Mouse (Mus musculus): ENCODE measurements at regions not wholly inside any gene's neighbourhood (a gene's known extent, or its start where the extent isn't known, plus 50 kb on each side); places are given as distances from the start of the nearest gene placed in this dataset.

DNA sequence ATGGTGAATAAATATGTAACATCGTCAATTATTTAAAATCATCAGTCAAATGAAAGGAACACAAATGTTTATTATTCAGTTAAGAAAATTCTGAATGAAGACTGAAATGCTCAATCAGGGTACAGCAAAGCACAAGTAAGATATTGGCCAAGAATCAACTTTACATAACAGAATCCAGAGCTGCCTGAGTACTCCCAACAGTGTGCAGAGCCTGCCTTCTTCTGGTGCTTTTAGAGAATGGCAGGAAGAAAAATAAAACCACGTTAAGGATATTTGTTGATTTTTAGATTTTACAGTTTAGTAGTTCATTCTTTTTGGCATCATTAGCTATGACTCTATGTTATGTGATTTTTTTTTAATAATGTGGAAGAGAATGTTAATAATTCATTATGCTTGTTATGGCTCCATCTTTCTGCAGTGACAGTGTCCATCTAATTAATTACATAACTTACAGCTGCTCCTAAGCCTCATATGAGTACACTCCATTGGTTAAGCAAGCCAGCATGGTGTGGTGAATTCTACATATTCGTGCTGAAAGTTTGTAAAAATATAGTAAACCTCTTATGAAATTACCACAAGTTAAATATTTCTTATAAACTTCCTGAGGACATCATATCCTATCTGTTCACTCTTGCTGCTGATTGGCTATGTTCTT lies 579.0 kb downstream of the Kcna4 start:
- H3K9ac ChIP-seq (ENCODE audit: low read length): no peak overlapping the region
- H3K36me3 ChIP-seq (ENCODE audit: control insufficient read depth, insufficient read depth, low read length): no peaks in the 10 kb centered on the region
- DNase-seq (ENCODE audit: low spot score): peak; percentile 83
- ATAC-seq: peak; percentile 91; the same call in 1 of the 2 replicates
- no peak overlapping the region for H3K4me3 ChIP-seq (ENCODE audit: low read depth, low read length)
- H3K27ac ChIP-seq (ENCODE audit: low read depth, low read length): no peak overlapping the region
- H3K4me1 ChIP-seq (ENCODE audit: control insufficient read depth, insufficient read depth, low read length): no peaks in the 10 kb centered on the region
- no peaks in the 10 kb centered on the region for H3K9me3 ChIP-seq (replicated peaks; ENCODE audit: control insufficient read depth, low read length)
- no peaks in the 10 kb centered on the region for H3K27me3 ChIP-seq (replicated peaks; ENCODE audit: control insufficient read depth, insufficient read depth, low read length)
- WGBS: 53% methylated on average over 3 of the region's 3 CpGs
- no peak overlapping the region for H3K4me2 ChIP-seq (ENCODE audit: low read length)

DNA sequence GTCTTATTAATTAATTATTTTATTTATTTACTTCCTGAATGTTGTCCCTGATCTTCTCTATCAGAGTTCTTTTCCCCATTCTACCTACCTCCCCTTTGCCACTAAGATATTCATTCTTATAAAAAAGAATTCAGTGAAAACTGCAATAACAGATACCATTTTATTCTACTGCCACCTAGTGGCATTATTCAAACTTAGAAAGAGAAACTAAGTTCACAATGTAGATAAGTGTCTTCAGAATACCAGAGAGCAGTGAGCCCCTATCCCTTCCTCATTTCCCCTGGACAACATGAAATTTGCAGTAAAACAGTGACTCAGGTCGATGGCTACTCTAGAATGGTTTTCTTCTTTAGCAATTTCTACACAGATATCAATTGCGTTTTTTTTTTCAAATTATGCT lies 589.2 kb downstream of the Kcna4 start:
- no peak overlapping the region for H3K4me2 ChIP-seq (ENCODE audit: low read length)
- H3K27ac ChIP-seq (ENCODE audit: low read depth, low read length): no peak overlapping the region
- no peaks in the 10 kb centered on the region for H3K4me1 ChIP-seq (ENCODE audit: control insufficient read depth, insufficient read depth, low read length)
- ATAC-seq (0 out of 2 replicates have a peak, but pooled peaks have one; percentile 37), DNase-seq (ENCODE audit: low spot score) (peak; percentile 80)
- no peaks in the 10 kb centered on the region for H3K36me3 ChIP-seq (ENCODE audit: control insufficient read depth, insufficient read depth, low read length)
- 31% methylated on average over 2 of the region's 2 CpGs for WGBS
- H3K9ac ChIP-seq (ENCODE audit: low read length): no peak overlapping the region
- no peaks in the 10 kb centered on the region for H3K9me3 ChIP-seq (replicated peaks; ENCODE audit: control insufficient read depth, low read length)
- H3K27me3 ChIP-seq (replicated peaks; ENCODE audit: control insufficient read depth, insufficient read depth, low read length): no peaks in the 10 kb centered on the region
- no peak overlapping the region for H3K4me3 ChIP-seq (ENCODE audit: low read depth, low read length)

DNA sequence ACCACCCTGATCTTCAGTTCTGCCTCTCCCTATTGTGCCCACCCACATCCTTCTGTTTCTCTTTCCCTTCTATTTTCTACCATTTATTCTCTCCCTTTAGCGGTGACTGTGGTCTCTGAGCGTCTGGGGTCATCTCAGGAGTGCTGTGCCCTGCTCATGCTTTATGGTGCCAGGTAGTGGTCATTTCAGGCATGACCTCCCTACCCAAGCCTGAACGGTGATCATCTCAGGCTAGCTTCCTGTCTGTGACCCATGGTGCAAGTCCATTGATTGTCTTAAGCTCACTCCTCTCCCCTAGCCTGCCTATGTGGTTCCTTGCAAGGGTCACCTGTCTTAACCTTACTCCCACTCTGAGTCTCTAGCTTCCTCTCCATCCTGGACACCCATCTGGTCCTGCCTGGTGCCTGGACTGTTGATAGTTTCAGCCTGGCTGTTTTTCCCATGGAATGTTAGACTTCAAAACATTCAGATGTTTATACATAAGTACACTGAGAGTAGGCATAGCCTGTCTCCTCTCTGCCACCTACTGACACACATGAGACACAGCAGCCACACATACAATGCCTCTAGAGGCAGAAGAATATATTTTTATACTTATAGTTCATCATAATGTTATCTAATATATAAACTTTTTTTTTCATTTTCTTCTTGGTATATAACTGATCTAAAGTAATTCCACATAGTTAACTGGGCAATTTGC lies 595.8 kb downstream of the Kcna4 start:
- H3K4me2 ChIP-seq (ENCODE audit: low read length): no peak overlapping the region
- H3K4me3 ChIP-seq (ENCODE audit: low read depth, low read length): no peak overlapping the region
- H3K4me1 ChIP-seq (ENCODE audit: control insufficient read depth, insufficient read depth, low read length): no peaks in the 10 kb centered on the region
- 90% methylated on average over 3 of the region's 3 CpGs for WGBS
- no peak overlapping the region for H3K27ac ChIP-seq (ENCODE audit: low read depth, low read length)
- no peaks in the 10 kb centered on the region for H3K27me3 ChIP-seq (replicated peaks; ENCODE audit: control insufficient read depth, insufficient read depth, low read length)
- ATAC-seq: peak; percentile 50; the same call in 1 of the 2 replicates
- H3K36me3 ChIP-seq (ENCODE audit: control insufficient read depth, insufficient read depth, low read length): no peaks in the 10 kb centered on the region
- H3K9me3 ChIP-seq (replicated peaks; ENCODE audit: control insufficient read depth, low read length): no peaks in the 10 kb centered on the region
- no peak overlapping the region for H3K9ac ChIP-seq (ENCODE audit: low read length)
- DNase-seq (ENCODE audit: low spot score): peak; percentile 40

DNA sequence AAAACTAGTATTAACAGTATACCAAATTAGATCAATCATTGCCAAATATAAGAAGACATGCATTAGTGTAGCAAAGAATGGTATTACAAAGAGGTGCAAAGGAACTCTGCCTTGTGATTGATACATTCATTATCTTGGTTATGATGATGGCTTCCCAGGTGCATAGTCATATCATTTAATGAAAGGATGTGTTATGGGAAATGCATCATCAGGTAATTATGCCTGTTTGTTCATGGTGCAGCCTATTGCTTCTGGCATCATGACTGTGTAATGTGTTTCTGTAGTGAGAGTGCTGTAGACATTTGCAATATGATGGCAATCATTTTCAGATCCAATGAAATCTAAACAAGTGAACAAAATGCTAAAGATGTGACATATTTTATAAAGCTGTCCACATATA lies 597.8 kb downstream of the Kcna4 start:
- Histone ChIP-seq H3K9me3 (replicated peaks; ENCODE audit: control insufficient read depth, low read length) (no peaks in the 10 kb centered on the region), H3K27ac (ENCODE audit: low read depth, low read length) (no peak overlapping the region), H3K4me1 (ENCODE audit: control insufficient read depth, insufficient read depth, low read length) (no peaks in the 10 kb centered on the region), H3K4me2 (ENCODE audit: low read length) (no peak overlapping the region), H3K4me3 (ENCODE audit: low read depth, low read length) (no peak overlapping the region), H3K36me3 (ENCODE audit: control insufficient read depth, insufficient read depth, low read length) (no peaks in the 10 kb centered on the region), H3K27me3 (replicated peaks; ENCODE audit: control insufficient read depth, insufficient read depth, low read length) (no peaks in the 10 kb centered on the region), H3K9ac (ENCODE audit: low read length) (no peak overlapping the region)
- ATAC-seq (no peak), DNase-seq (ENCODE audit: low spot score) (no peak)

DNA sequence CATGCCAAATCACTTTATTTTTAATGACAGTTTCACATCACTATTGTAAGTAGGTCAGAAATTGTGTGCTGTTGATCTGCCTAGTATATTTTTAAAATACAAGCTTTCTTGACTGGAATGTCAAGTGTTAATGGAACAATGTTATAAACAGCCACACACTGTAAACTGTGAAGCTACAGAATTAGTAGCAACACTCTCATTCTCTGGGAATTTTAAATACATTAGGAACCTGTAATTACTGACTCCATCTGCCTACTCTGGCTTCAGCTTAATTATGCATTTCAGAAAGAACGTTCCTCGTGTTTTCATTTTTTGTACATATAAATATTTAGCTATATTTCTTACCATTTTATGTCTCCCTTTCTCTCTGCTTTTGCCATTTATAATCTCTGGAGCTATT lies 634.7 kb downstream of the Kcna4 start:
- DNase-seq (ENCODE audit: low spot score): peak; percentile 62
- WGBS: 61% methylated on average over 2 of the region's 2 CpGs
- no peaks in the 10 kb centered on the region for H3K27me3 ChIP-seq (replicated peaks; ENCODE audit: control insufficient read depth, insufficient read depth, low read length)
- ATAC-seq: peak; percentile 71
- no peak overlapping the region for H3K9ac ChIP-seq (ENCODE audit: low read length)
- H3K27ac ChIP-seq (ENCODE audit: low read depth, low read length): no peak overlapping the region
- H3K9me3 ChIP-seq (replicated peaks; ENCODE audit: control insufficient read depth, low read length): no peaks in the 10 kb centered on the region
- H3K4me2 ChIP-seq (ENCODE audit: low read length): no peak overlapping the region
- H3K4me1 ChIP-seq (ENCODE audit: control insufficient read depth, insufficient read depth, low read length): no peaks in the 10 kb centered on the region; the same call in 1 of the 2 replicates
- H3K36me3 ChIP-seq (ENCODE audit: control insufficient read depth, insufficient read depth, low read length): no peaks in the 10 kb centered on the region
- H3K4me3 ChIP-seq (ENCODE audit: low read depth, low read length): no peak overlapping the region

DNA sequence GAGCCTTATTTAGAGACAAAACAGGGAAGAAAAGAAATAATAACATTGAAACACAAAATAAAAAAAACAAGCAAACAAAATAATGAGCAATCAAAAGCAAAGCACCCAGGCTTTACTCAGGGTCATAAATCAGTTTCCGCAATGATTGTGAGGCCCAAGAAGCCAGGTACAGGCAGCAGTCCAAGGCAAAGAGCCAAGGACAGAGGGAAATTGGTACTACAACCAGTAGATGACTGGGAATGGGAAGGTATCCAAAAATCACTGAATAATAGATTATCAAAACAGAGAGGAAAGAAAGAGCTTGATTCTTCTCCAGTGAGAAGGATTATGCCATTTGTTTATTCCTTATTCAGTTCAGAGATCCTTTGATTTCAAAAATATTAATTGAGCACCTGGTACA lies 636.2 kb downstream of the Kcna4 start:
- peak; percentile 42 for DNase-seq (ENCODE audit: low spot score)
- Histone ChIP-seq H3K4me2 (ENCODE audit: low read length) (no peak overlapping the region), H3K36me3 (ENCODE audit: control insufficient read depth, insufficient read depth, low read length) (no peaks in the 10 kb centered on the region), H3K9me3 (replicated peaks; ENCODE audit: control insufficient read depth, low read length) (no peaks in the 10 kb centered on the region), H3K4me1 (ENCODE audit: control insufficient read depth, insufficient read depth, low read length) (no peaks in the 10 kb centered on the region; the same call in 1 of the 2 replicates), H3K27ac (ENCODE audit: low read depth, low read length) (no peak overlapping the region), H3K27me3 (replicated peaks; ENCODE audit: control insufficient read depth, insufficient read depth, low read length) (no peaks in the 10 kb centered on the region), H3K4me3 (ENCODE audit: low read depth, low read length) (no peak overlapping the region), H3K9ac (ENCODE audit: low read length) (no peak overlapping the region)
- no peak for ATAC-seq
- 67% methylated on average over 1 of the region's 1 CpGs for WGBS

DNA sequence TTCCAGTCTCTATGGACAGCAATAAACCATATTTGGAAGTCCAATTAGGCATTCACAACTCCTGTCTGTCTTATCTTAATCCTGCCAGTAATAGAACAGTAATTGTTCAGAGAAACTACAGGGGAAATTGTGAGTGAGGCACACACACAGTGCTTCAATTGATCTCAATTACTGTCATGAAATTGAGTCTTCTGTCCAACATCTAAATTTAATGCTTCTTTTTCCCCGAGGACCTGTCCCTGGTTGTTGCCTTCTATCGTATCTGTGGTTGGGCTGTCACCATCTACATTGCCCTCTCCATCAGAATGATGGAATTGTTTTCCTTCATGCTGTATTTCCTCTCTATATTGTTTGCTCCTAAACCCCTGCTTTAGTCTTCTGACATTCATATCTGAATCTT lies 644.9 kb downstream of the Kcna4 start:
- H3K4me1 ChIP-seq (ENCODE audit: control insufficient read depth, insufficient read depth, low read length): peaks cover 6% of the 10 kb centered on the region; the same call in 1 of the 2 replicates

DNA sequence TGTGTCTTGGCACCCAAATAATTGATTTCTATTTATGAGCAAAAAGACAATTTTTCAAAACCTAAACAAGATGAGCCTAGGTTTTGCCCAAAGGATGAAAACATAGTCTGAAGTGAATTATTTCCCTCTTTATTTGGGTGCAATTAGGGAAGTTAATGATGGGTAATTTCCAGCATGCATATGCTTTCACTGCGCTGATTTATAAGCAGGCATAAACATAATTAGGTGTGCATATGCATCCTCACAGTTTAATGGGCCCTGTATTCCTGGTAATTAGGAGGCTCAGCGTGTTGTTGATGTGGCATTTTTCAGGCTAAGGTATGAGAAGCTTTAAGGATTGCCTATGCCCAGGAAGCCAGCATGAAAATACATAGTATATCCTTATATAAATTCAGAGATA lies 645.3 kb downstream of the Kcna4 start:
- H3K27ac ChIP-seq (ENCODE audit: low read depth, low read length): no peak overlapping the region
- ATAC-seq (peak; percentile 60; the same call in 1 of the 2 replicates), DNase-seq (ENCODE audit: low spot score) (peak; percentile 59)
- no peaks in the 10 kb centered on the region for H3K9me3 ChIP-seq (replicated peaks; ENCODE audit: control insufficient read depth, low read length)
- no peak overlapping the region for H3K4me2 ChIP-seq (ENCODE audit: low read length)
- no peaks in the 10 kb centered on the region for H3K36me3 ChIP-seq (ENCODE audit: control insufficient read depth, insufficient read depth, low read length)
- no peak overlapping the region for H3K4me3 ChIP-seq (ENCODE audit: low read depth, low read length)
- H3K4me1 ChIP-seq (ENCODE audit: control insufficient read depth, insufficient read depth, low read length): peaks cover 6% of the 10 kb centered on the region; the same call in 1 of the 2 replicates
- WGBS: 15% methylated on average over 2 of the region's 2 CpGs
- no peaks in the 10 kb centered on the region for H3K27me3 ChIP-seq (replicated peaks; ENCODE audit: control insufficient read depth, insufficient read depth, low read length)
- H3K9ac ChIP-seq (ENCODE audit: low read length): no peak overlapping the region

More for the DNA sequence above, 644.9 kb downstream of the Kcna4 start:
- peak; percentile 48 for ATAC-seq
- Histone ChIP-seq H3K36me3 (ENCODE audit: control insufficient read depth, insufficient read depth, low read length) (no peaks in the 10 kb centered on the region), H3K9me3 (replicated peaks; ENCODE audit: control insufficient read depth, low read length) (no peaks in the 10 kb centered on the region), H3K27me3 (replicated peaks; ENCODE audit: control insufficient read depth, insufficient read depth, low read length) (no peaks in the 10 kb centered on the region), H3K4me2 (ENCODE audit: low read length) (no peak overlapping the region), H3K9ac (ENCODE audit: low read length) (no peak overlapping the region), H3K27ac (ENCODE audit: low read depth, low read length) (no peak overlapping the region), H3K4me3 (ENCODE audit: low read depth, low read length) (no peak overlapping the region)
- 3% methylated on average over 2 of the region's 2 CpGs for WGBS
- DNase-seq (ENCODE audit: low spot score): peak; percentile 51

DNA sequence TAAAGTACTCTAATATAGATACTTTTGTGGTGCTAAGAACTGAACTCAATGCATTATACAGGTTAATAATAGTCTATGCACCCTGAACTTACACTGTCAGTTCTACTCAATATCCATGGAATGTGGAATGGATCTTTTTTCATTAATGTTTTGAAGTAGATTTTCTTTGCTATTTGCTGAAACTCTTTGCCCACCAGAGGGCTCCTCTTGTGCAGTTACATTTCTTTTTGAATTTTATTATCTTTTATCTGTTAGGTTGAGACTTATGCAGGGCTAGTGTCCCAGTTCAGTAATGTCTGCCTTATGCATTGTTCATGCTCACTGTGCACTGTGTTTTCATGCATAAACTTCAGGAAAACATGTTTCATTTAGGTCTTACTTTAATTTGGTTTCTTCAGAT lies 650.9 kb downstream of the Kcna4 start:
- Histone ChIP-seq H3K27ac (ENCODE audit: low read depth, low read length) (no peak overlapping the region), H3K9me3 (replicated peaks; ENCODE audit: control insufficient read depth, low read length) (no peaks in the 10 kb centered on the region), H3K36me3 (ENCODE audit: control insufficient read depth, insufficient read depth, low read length) (no peaks in the 10 kb centered on the region), H3K9ac (ENCODE audit: low read length) (no peak overlapping the region), H3K27me3 (replicated peaks; ENCODE audit: control insufficient read depth, insufficient read depth, low read length) (no peaks in the 10 kb centered on the region), H3K4me1 (ENCODE audit: control insufficient read depth, insufficient read depth, low read length) (no peaks in the 10 kb centered on the region), H3K4me3 (ENCODE audit: low read depth, low read length) (no peak overlapping the region), H3K4me2 (ENCODE audit: low read length) (no peak overlapping the region)
- DNase-seq (ENCODE audit: low spot score) (no peak), ATAC-seq (no peak)

Data from forebrain, embryonic 14.5 days (tissue).